Mouse (Mus musculus): Measurements from ENCODE around the gene Sema6b. TPM values are rescaled to one million over a fixed set of nuclear protein-coding genes. Genes with fewer than 3 reads are reported as not detected.

Gene Sema6b
- polyA plus RNA-seq (2012; ENCODE audit: low replicate concordance), result 4.6 and 13.7 TPM in 2 replicates

DNA sequence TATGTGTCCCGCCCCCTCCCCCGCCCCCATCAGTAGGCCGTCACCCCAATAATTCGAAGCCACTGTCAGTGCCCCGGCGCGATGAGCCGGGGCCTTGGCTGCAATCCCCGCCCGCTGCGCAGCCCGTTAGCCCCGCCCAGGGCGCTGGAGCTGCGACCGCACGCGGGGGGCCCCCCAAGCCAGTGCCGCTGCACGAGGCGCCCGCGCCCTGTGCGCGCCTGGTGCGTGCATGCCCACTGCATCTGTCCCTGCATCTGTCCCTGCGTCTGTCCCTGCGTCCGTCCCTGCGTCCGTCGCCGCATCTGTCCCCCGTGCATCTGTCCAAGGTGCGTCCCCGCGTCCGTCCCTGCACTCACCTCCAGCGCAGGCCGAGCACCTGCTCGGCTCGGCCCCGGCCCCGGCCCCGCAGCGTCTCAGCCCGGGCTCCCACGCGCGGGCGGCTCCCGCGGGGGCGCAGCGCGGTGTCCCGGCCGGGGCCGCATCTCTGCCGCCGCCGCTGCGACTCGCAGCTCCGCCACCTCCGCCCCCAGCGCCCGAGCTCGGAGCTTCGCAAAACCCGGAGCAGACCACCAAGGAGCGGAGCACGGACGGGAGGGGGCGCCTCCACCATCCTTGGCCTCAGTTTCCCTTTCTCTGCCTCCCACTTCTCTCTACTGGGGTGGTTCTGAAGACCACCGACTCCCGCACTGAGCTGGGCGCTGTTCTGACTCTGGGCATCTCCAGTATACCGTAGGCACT lies at the start of gene Sema6b:
Gene Sema6b, minus strand, starts transcription at position 486 of the 738 bp plus-strand sequence.

DNA sequence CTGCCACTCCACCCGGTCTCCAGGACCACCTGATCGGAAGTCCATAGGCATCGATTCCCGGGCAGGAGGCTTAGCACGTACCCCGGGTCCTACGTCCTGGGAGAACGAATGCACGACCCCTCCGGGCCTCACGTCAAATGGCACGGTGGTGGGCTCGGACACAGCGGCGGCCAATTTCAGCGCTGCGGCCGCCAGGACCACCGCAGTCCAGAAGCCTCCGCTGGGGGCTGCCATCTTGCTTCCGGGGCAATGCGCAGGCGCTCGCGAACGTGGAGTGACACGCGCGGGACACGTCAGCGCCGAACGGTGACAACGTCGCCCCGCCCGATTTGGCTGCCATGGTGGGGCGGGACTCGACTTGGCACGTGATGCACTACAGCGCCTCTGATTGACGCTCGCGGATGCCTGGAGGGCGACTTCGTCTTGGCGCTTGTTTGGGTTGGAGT lies 43.5 kb upstream of the Sema6b start, which contains the start of gene Mydgf:
Gene Mydgf, minus strand, starts transcription at position 263 of the 446 bp plus-strand sequence.

DNA sequence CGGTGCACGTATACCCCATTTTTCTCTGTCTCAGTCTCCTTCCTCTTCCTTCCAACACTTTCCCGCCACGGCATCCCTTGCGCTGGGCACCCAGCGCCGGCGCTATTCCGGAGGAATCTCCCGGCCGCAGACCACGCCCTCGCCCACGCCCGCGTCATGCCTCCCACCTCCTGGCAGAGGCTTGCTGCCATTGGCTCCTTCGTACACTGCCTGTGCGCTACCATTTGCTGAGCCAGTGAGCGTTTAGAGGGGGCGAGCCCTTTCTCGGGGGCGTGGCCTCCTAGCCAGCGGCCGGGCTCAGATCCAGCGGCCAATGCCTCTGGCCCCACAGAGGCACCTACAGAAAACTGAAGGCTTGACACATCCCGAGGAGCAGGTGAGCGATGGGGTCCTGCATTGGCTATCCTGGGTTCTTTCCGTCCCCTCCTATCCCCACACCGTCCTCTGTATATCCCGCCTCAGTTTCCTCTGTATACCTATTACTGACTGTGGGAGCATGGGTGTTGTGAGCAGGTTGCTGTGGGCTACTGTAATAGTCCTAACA lies 22.2 kb upstream of the Sema6b start, which contains the start of gene Tnfaip8l1:
Gene Tnfaip8l1, plus strand, starts transcription at position 247 of the 544 bp plus-strand sequence.

DNA sequence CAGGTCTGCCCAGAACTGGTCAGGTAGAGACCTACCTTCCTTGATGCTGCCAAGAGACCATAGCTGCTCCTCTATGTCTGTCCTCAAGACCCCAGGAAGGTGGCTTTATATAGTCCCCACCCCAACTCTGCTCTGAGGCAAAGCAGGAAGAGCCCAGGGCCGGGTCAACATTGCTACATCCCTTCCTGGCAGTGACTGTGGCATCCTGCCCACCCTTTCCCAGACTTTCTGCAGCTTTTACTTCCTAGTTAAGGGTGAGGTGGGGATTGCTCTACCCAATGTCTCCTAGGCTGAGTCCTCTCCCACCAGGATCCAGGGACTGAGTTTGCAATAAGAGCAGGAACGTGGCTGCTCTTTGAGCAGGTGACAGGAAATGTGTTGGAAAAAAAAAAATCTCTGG lies 18.3 kb downstream of the Sema6b start, which contains the start of gene Lrg1:
Gene Lrg1, minus strand, starts transcription at position 176 of the 400 bp plus-strand sequence.

DNA sequence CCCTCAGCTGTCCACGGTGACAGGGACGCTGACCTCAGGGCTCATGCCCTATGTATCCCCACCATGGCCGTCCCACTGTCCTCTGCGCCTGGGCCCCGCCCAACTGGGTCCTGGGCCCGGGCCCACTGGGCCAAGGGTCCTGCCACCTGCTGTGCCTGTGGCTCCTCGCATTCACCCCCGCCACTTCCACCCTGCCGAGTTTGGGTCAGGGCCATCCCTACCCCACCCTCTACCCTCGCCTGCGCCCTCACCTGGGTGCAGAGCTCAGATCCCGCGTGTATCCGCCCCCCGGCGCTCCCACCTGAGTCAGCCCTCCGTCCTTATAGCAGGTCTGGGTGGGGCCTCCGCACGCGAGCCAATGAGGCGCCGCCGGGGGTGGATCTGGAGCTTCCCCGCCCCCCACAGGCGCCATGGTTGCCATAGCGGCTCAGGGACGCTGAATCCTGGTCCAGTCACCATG lies 22.9 kb downstream of the Sema6b start, which contains the start of gene Plin5:
Gene Plin5, minus strand, starts transcription at position 346 of the 460 bp plus-strand sequence.

DNA sequence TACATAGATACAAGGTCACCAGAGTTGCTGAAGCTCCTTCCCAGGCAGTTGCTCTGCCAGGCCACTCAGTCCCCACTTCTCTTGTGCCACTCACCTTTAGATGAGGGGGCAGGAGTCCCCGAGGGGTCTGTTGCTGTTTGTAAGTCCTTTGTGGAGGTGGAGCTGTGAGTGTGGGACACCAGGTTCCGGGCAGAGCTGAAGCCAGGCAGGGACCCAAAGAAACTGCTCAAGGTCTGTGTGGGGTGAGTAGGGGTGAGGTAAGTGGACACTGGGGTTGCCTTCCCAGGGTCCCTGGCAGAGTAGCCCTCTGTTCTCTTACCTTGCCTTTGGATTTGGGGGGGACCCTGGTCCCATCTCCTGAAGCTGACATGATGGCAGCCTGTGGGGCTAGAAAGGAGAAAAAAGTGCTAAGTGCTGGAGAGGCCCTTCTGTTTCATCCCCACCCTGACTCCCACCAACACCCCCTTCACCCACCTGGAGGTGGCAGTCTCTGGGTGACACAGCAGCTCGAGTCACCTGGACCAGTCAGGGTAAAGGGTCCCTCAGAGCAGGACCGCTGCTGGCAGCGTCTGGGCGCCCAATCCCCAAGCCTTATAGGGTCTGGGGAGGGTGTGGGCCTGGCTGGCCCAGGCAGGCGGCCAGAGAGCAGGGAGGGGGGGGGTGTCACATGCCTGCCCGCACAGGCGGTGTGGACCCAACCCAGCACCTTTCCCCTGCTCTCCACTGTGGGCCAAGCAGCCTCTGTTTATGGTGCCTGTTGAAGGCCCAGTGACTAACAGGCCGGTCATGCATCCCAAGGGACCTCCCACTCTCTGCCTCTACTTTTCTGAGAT lies 30.7 kb downstream of the Sema6b start, which contains the start of gene Plin4:
Gene Plin4, minus strand, starts transcription at position 585 of the 833 bp plus-strand sequence.

DNA sequence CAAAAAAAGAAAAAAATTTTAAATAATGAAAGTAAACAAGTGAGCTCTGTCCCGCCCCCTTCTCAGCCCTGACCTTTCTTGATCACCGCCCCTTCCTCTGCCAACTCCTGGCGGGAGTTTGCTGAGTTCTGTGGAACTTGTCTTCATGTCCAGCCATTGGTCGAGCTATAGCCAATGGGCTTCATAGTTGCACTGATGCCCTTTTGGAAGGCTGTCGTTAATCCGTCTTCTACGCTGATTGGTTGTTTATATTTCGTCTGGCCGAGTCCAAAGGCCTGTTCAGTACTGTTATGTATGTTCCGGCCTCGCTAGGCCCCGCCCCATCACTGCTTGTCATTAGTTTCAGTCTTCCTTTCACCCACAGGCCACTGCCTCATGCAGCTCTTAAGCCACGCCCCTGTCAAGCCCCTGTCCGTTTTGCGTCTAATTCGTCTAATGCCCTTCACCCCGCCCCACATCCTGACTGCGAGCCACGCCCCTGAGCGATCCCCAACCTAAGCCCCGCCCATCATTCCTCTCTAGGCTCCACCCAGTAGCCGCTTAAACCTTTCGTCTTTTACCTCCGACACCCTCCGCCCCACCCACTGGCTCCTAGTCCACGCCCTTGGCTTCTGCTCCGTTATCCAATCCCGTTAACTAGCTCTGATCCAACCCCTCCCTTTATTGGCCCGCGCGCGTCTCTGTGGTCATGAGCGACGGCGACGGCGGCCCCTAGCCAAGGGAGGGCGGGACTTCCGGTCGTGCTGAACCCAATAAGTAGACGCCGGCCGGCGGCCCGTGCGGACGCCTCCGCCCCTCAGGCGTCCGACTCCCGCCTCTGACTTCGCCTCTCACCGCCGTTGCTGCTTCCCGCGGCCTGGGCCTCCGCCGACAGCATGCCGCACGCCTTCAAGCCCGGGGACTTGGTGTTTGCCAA lies 61.0 kb downstream of the Sema6b start, which contains the start of gene Hdgfl2:
Gene Hdgfl2, plus strand, starts transcription at position 755 of the 916 bp plus-strand sequence.

DNA sequence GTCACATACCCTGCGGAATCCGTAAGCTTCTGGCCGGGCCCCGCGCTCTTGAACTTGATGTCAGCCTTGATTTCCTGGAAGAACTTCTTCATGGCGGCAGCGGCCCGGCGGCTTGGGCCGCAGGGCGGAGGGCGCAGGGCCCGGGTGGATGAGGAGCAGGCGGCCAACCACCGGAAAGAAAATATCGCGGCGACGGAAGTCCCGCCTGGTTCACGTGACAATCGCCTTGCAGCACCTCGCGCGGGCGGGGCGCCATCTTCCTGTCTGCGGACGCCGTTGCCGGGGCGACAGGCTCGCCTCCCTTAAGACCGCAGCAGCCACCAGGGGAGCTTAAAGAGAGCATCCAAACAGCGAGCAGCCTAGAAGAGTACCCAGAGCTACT lies 65.3 kb downstream of the Sema6b start, which contains the start of gene Ubxn6:
Gene Ubxn6, minus strand, starts transcription at position 202 of the 382 bp plus-strand sequence.

Other genes starting within 250 kb of the Sema6b start
- gene Zfp959, start 248.2 kb downstream of the Sema6b start, polyA plus RNA-seq (2012; ENCODE audit: low replicate concordance), result 0.43 and 2.5 TPM in 2 replicates
- 0.41 and 0.72 TPM in 2 replicates for gene Zfp119b, start 190.8 kb downstream of the Sema6b start, polyA plus RNA-seq (2012; ENCODE audit: low replicate concordance)
- 52.3 and 96.9 TPM in 2 replicates for gene Ebi3, start 187.7 kb downstream of the Sema6b start, polyA plus RNA-seq (2012; ENCODE audit: low replicate concordance)
- 20.3 and 42.1 TPM in 2 replicates for gene Yju2, start 181.2 kb downstream of the Sema6b start, polyA plus RNA-seq (2012; ENCODE audit: low replicate concordance)
- 0.58 and 0.65 TPM in 2 replicates for gene Shd, start 169.9 kb downstream of the Sema6b start, polyA plus RNA-seq (2012; ENCODE audit: low replicate concordance)
- gene Fsd1, start 153.8 kb downstream of the Sema6b start, polyA plus RNA-seq (2012; ENCODE audit: low replicate concordance), result not detected in 2 replicates
- 1.2 and 1.3 TPM in 2 replicates for gene Stap2, start 134.8 kb downstream of the Sema6b start, polyA plus RNA-seq (2012; ENCODE audit: low replicate concordance)
- gene Mpnd, start 134.6 kb downstream of the Sema6b start, polyA plus RNA-seq (2012; ENCODE audit: low replicate concordance), result 88.2 and 117 TPM in 2 replicates
- 89.2 and 144 TPM in 2 replicates for gene Sh3gl1, start 103.7 kb downstream of the Sema6b start, polyA plus RNA-seq (2012; ENCODE audit: low replicate concordance)
- gene Chaf1a, start 99.9 kb downstream of the Sema6b start, polyA plus RNA-seq (2012; ENCODE audit: low replicate concordance), result 6.0 and 15.6 TPM in 2 replicates
- gene Ubxn6, start 65.3 kb downstream of the Sema6b start, polyA plus RNA-seq (2012; ENCODE audit: low replicate concordance), result 73.8 and 75.4 TPM in 2 replicates
- gene Hdgfl2, start 60.7 kb downstream of the Sema6b start, polyA plus RNA-seq (2012; ENCODE audit: low replicate concordance), result 101 and 241 TPM in 2 replicates
- gene Plin4, start 30.5 kb downstream of the Sema6b start, polyA plus RNA-seq (2012; ENCODE audit: low replicate concordance), result not detected in 2 replicates
- 0.72 TPM in 1 of 2 replicates, not detected in the other for gene Plin5, start 22.7 kb downstream of the Sema6b start, polyA plus RNA-seq (2012; ENCODE audit: low replicate concordance)
- 23.7 and 144 TPM in 2 replicates for gene Lrg1, start 18.3 kb downstream of the Sema6b start, polyA plus RNA-seq (2012; ENCODE audit: low replicate concordance)
- 3.4 and 4.4 TPM in 2 replicates for gene Tnfaip8l1, start 22.1 kb upstream of the Sema6b start, polyA plus RNA-seq (2012; ENCODE audit: low replicate concordance)
- gene Mydgf, start 43.6 kb upstream of the Sema6b start, polyA plus RNA-seq (2012; ENCODE audit: low replicate concordance), result 15.4 and 25.6 TPM in 2 replicates
- 60.0 and 65.5 TPM in 2 replicates for gene Dpp9, start 78.6 kb upstream of the Sema6b start, polyA plus RNA-seq (2012; ENCODE audit: low replicate concordance)
- gene Fem1a, start 116.5 kb upstream of the Sema6b start, polyA plus RNA-seq (2012; ENCODE audit: low replicate concordance), result 24.9 and 29.9 TPM in 2 replicates
- 21.1 and 36.0 TPM in 2 replicates for gene Ticam1, start 136.4 kb upstream of the Sema6b start, polyA plus RNA-seq (2012; ENCODE audit: low replicate concordance)
- 13.8 and 19.1 TPM in 2 replicates for gene Plin3, start 152.5 kb upstream of the Sema6b start, polyA plus RNA-seq (2012; ENCODE audit: low replicate concordance)
- not detected in 2 replicates for gene Arrdc5, start 159.9 kb upstream of the Sema6b start, polyA plus RNA-seq (2012; ENCODE audit: low replicate concordance)
- gene Uhrf1, start 163.0 kb upstream of the Sema6b start, polyA plus RNA-seq (2012; ENCODE audit: low replicate concordance), result 11.8 and 22.9 TPM in 2 replicates
- gene Kdm4b, start 185.7 kb upstream of the Sema6b start, polyA plus RNA-seq (2012; ENCODE audit: low replicate concordance), result 44.0 and 67.2 TPM in 2 replicates